Mouse (Mus musculus): ENCODE results near the gene Xndc1.

Xndc1 gene

GRCm38 (mm10) chr7:102081784-102082183 is 16.5 kb downstream of the Xndc1 start:
- DNase-seq (ENCODE audit: inconsistent ontology term), result no peak

GRCm38 (mm10) chr7:102082816-102083215 is 17.5 kb downstream of the Xndc1 start, which contains the start of gene Trpc2:
Gene Trpc2, plus strand, starts transcription at chr7:102083116.
- no peak for DNase-seq (ENCODE audit: inconsistent ontology term)

- DNase-seq (ENCODE audit: inconsistent ontology term), result no peak
Measured at GRCm38 (mm10) chr7:102084041-102084696, 18.9 kb downstream of the Xndc1 start.

GRCm38 (mm10) chr7:102087336-102087735 is 22.0 kb downstream of the Xndc1 start:
- DNase-seq (ENCODE audit: inconsistent ontology term), result no peak

GRCm38 (mm10) chr7:102099760-102100661 is 34.7 kb downstream of the Xndc1 start:
- peak; percentile 23 for DNase-seq (ENCODE audit: inconsistent ontology term)

GRCm38 (mm10) chr7:102100868-102101267 is 35.6 kb downstream of the Xndc1 start:
- no peak for DNase-seq (ENCODE audit: inconsistent ontology term)

GRCm38 (mm10) chr7:102101487-102101886 is 36.2 kb downstream of the Xndc1 start, which contains the start of gene Art1:
Gene Art1, plus strand, starts transcription at chr7:102101743.
- DNase-seq (ENCODE audit: inconsistent ontology term), result no peak

- DNase-seq (ENCODE audit: inconsistent ontology term), result no peak
Measured at GRCm38 (mm10) chr7:102102241-102102640, 36.9 kb downstream of the Xndc1 start.

- DNase-seq (ENCODE audit: inconsistent ontology term), result no peak
Measured at GRCm38 (mm10) chr7:102102696-102103095, 37.4 kb downstream of the Xndc1 start.

- DNase-seq (ENCODE audit: inconsistent ontology term), result no peak
Measured at GRCm38 (mm10) chr7:102103555-102103954, 38.2 kb downstream of the Xndc1 start.

GRCm38 (mm10) chr7:102104126-102104525 is 38.8 kb downstream of the Xndc1 start:
- no peak for DNase-seq (ENCODE audit: inconsistent ontology term)

- no peak for DNase-seq (ENCODE audit: inconsistent ontology term)
Measured at GRCm38 (mm10) chr7:102106700-102107141, 41.4 kb downstream of the Xndc1 start.

- no peak for DNase-seq (ENCODE audit: inconsistent ontology term)
Measured at GRCm38 (mm10) chr7:102108206-102108605, 42.9 kb downstream of the Xndc1 start.

- no peak for DNase-seq (ENCODE audit: inconsistent ontology term)
Measured at GRCm38 (mm10) chr7:102109171-102109570, 43.9 kb downstream of the Xndc1 start, which contains the start of gene Art5. Gene Art5, minus strand, starts transcription at chr7:102109489.

- DNase-seq (ENCODE audit: inconsistent ontology term), result no peak
Measured at GRCm38 (mm10) chr7:102109746-102110145, 44.4 kb downstream of the Xndc1 start.

GRCm38 (mm10) chr7:102113151-102113729 is 47.9 kb downstream of the Xndc1 start:
- no peak for DNase-seq (ENCODE audit: inconsistent ontology term)

GRCm38 (mm10) chr7:102116579-102117331 is 51.4 kb downstream of the Xndc1 start, which contains the start of gene Chrna10:
Gene Chrna10, minus strand, starts transcription at chr7:102116828.
- DNase-seq (ENCODE audit: inconsistent ontology term), result no peak

- DNase-seq (ENCODE audit: inconsistent ontology term), result no peak
Measured at GRCm38 (mm10) chr7:102117382-102117781, 52.1 kb downstream of the Xndc1 start.

- DNase-seq (ENCODE audit: inconsistent ontology term), result no peak
Measured at GRCm38 (mm10) chr7:102120326-102120725, 55.0 kb downstream of the Xndc1 start.

GRCm38 (mm10) chr7:102132395-102132794 is 67.1 kb downstream of the Xndc1 start:
- DNase-seq (ENCODE audit: inconsistent ontology term), result no peak
